Mouse (Mus musculus) heart, embryonic 11.5 days (tissue): ENCODE data around the gene Slc17a5. TPM values are rescaled to one million over a fixed set of nuclear protein-coding genes. Genes with fewer than 3 reads are reported as not detected.
A peak's percentile ranks its signal among the peaks of the same experiment; 100 is the strongest.

Experiments used
- ATAC-seq: fragments of 200-750 bp; cut with Nextera tagmentation; replicated peaks from 2 replicates; pipeline ENCODE4 v1.8.0; 2017; ENCODE audit warnings: moderate library complexity; ENCODE audit not compliant: insufficient number of reproducible peaks, low FRiP score, low TSS enrichment
- H3K27ac ChIP-seq: fragments of 300-500 bp; sonication (generic); 2 replicates; pipeline ENCODE4 v1.5.1; 2014; ENCODE audit warnings: mild to moderate bottlenecking, low read depth, low read length
- H3K27me3 ChIP-seq: fragments of 300-500 bp; sonication (generic); 2 replicates; pipeline ENCODE4 v1.6.1; 2014; ENCODE audit warnings: mild to moderate bottlenecking, low read length, mixed read lengths; ENCODE audit not compliant: control insufficient read depth, insufficient read depth
- H3K36me3 ChIP-seq: fragments of 300-500 bp; sonication (generic); 2 replicates; pipeline ENCODE4 v1.6.1; 2014; ENCODE audit warnings: mild to moderate bottlenecking, low read length, moderate library complexity, mixed read lengths; ENCODE audit not compliant: control insufficient read depth, insufficient read depth
- H3K4me1 ChIP-seq: fragments of 300-500 bp; sonication (generic); 2 replicates; pipeline ENCODE4 v1.6.1; 2014; ENCODE audit warnings: low read length; ENCODE audit not compliant: control insufficient read depth, insufficient read depth
- H3K4me2 ChIP-seq: fragments of 300-500 bp; sonication (generic); 2 replicates; pipeline ENCODE4 v1.6.1; 2014; ENCODE audit warnings: mild to moderate bottlenecking, moderate library complexity
- H3K4me3 ChIP-seq: fragments of 300-500 bp; sonication (generic); 2 replicates; pipeline ENCODE4 v1.5.1; 2014; ENCODE audit warnings: low read depth, low read length
- H3K9ac ChIP-seq: fragments of 300-500 bp; sonication (generic); 2 replicates; pipeline ENCODE4 v1.6.1; 2014; ENCODE audit warnings: mild to moderate bottlenecking, low read depth, low read length, moderate library complexity
- H3K9me3 ChIP-seq: fragments of 300-500 bp; sonication (generic); replicated peaks from 2 replicates; pipeline ENCODE4 v1.6.1; 2016; ENCODE audit warnings: low read length; ENCODE audit not compliant: control insufficient read depth
- WGBS: fragments of 180-500 bp; shearing (Covaris S2); extraction: QIAGEN DNeasy Blood & Tissue Kit; methylation state at CpG from one replicate; pipeline ENCODE4 v1.1.7; 2014; ENCODE audit not compliant: insufficient replicate concordance; 5-methylcytosine and 5-hydroxymethylcytosine counted together
- polyA plus RNA-seq: library from polyadenylated mRNA; unstranded; fragments of >200 nt; fragmentation: Nextera tagmentation; extraction: Ambion mirVana; gene quantifications from 2 replicates; pipeline ENCODE4 v1.2.1, GENCODE M21; 2014

The Slc17a5 gene
- polyA plus RNA-seq, 1 experiment from 2014 or later: 7.4 TPM

DNA sequence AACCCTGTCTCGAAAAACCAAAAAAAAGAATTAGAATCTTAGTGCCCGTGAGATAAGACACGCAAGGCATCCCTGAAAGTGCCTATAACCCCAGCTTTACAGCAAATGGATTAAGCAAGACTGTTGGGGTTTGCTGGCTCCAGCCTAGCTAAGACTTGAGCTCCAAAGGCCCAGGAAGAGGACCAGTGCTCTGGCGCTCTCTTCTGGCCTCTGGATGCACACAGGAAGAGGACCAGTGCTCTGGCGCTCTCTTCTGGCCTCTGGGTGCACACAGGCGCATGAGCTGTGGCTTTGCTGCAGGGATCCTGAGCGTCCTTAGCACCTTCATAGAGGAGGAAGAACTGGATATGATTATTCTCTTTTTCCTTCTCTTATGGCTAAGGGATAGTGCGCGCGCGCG lies 40.1 kb downstream of the Slc17a5 start:
- Histone ChIP-seq H3K9ac (no peak overlapping the region), H3K4me1 (no peaks in the 10 kb centered on the region), H3K4me3 (no peak overlapping the region), H3K9me3 (no peaks in the 10 kb centered on the region), H3K27ac (no peak overlapping the region), H3K27me3 (no peaks in the 10 kb centered on the region), H3K4me2 (no peak overlapping the region), H3K36me3 (no peaks in the 10 kb centered on the region)
- 78% methylated on average over 12 of the region's 12 CpGs for WGBS
- no peak for ATAC-seq

DNA sequence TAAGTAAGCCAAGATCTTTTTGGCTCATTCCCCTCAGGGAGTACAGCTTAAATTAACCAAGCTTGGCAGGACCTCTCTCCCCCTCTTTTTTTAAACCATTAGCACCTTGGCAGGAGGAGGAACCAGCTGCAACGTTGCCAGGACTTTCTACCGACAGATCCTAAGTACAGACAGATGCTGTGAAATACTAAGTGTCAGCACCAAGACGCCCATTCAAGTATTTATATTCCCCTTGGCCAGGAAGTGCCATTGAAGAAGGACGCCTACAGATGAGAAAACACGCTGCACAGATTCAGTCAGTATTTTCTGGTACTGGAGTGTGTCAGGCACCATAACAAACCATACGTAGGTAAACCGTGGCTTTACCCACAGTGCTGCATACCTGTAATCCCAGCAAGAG lies 40.9 kb downstream of the Slc17a5 start:
- ATAC-seq: no peak
- no peaks in the 10 kb centered on the region for H3K4me1 ChIP-seq
- no peaks in the 10 kb centered on the region for H3K9me3 ChIP-seq
- WGBS: 64% methylated on average over 7 of the region's 7 CpGs
- no peaks in the 10 kb centered on the region for H3K36me3 ChIP-seq
- no peak overlapping the region for H3K4me2 ChIP-seq
- H3K27ac ChIP-seq: no peak overlapping the region
- H3K27me3 ChIP-seq: no peaks in the 10 kb centered on the region
- no peak overlapping the region for H3K9ac ChIP-seq
- no peak overlapping the region for H3K4me3 ChIP-seq

DNA sequence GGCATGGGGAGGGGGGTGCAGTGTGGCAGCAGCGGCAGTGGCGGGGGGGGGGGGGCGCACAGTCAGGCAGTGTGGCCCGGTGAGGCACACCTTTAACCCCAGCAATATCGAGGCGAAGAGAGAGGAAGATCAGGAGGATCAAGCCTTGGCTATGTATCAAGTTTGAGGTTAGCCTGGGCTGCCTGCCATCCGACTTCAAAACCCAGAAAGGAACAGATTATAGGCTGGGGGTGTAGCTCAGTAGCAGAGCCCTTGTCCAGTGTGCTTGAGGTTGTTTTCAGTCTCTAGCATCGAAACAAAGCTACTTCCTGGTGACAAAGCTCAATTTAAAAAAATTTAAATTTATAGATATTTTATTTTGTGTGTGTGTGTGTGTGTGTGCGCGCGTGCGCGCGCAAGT lies 46.1 kb downstream of the Slc17a5 start:
- ATAC-seq: no peak
- H3K27me3 ChIP-seq: no peaks in the 10 kb centered on the region
- H3K4me3 ChIP-seq: no peak overlapping the region
- no peak overlapping the region for H3K9ac ChIP-seq
- H3K36me3 ChIP-seq: no peaks in the 10 kb centered on the region
- H3K9me3 ChIP-seq: no peaks in the 10 kb centered on the region
- no peak overlapping the region for H3K27ac ChIP-seq
- WGBS: 95% methylated on average over 14 of the region's 14 CpGs
- H3K4me1 ChIP-seq: peaks cover 15% of the 10 kb centered on the region
- H3K4me2 ChIP-seq: no peak overlapping the region

DNA sequence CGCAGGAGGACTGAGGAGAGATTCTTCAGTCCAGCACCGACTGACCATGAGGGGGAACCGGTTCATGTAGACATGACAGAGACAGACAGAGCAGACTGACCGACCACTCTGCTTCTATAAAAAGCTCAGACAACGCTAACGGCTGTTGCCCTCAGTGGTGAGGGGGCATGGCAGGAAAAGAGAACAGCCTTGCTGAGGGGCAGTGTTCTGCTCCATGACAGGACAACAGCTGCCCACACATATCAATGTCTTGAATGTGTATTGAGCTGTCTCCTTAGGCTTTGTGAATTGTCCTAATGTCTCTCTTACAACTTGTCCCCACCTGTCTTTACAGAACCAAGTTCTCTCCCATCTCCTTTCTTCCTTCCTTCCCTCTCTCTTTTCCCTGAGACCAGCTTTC lies 49.4 kb downstream of the Slc17a5 start:
- Histone ChIP-seq H3K4me3 (no peak overlapping the region), H3K4me1 (peaks cover 15% of the 10 kb centered on the region), H3K27me3 (no peaks in the 10 kb centered on the region), H3K9ac (peak overlapping the region; percentile 16; the same call in 1 of the 2 replicates), H3K9me3 (no peaks in the 10 kb centered on the region), H3K36me3 (no peaks in the 10 kb centered on the region), H3K27ac (no peak overlapping the region), H3K4me2 (no peak overlapping the region)
- WGBS: 29% methylated on average over 6 of the region's 6 CpGs
- no peak for ATAC-seq

DNA sequence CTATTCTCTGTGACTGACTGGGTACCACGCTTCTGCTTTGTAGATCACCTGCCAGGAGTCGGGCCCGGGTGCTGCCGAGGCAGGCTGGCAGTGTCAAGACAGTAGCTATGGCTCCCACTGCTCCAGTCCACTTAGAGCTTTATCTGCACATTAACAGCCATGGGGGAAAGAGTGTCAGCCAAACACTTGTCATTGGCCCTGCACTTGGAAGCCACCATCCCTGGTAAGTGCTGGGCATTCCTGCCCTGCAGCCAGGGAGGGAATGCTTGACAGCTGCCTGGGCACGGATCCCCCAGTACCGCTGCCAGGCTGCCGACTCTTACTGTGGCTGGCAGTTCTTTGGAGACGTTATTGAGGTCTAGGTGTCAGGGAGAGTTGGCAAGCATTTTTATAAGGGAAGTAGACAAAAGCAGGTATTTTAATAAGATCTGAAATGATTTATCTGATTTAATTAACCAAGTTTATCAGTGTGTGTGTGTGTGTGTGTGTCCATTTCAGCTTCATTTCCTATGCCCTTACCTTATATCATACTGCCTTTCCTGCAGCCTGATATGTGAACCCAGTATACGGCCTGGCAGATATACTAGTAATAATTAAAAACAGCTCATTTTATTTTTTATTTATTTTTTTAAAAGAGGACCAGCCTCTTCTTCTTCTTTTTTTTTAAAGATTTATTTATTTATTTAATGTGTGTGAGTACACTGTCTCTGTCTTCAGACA lies 50.5 kb downstream of the Slc17a5 start:
- no peak overlapping the region for H3K9ac ChIP-seq
- H3K9me3 ChIP-seq: no peaks in the 10 kb centered on the region
- ATAC-seq: no peak
- 70% methylated on average over 9 of the region's 9 CpGs for whole genome bisulfite sequencing
- no peak overlapping the region for H3K27ac ChIP-seq
- no peak overlapping the region for H3K4me2 ChIP-seq
- H3K4me3 ChIP-seq: no peak overlapping the region
- peaks cover 15% of the 10 kb centered on the region for H3K4me1 ChIP-seq
- H3K27me3 ChIP-seq: no peaks in the 10 kb centered on the region
- no peaks in the 10 kb centered on the region for H3K36me3 ChIP-seq

DNA sequence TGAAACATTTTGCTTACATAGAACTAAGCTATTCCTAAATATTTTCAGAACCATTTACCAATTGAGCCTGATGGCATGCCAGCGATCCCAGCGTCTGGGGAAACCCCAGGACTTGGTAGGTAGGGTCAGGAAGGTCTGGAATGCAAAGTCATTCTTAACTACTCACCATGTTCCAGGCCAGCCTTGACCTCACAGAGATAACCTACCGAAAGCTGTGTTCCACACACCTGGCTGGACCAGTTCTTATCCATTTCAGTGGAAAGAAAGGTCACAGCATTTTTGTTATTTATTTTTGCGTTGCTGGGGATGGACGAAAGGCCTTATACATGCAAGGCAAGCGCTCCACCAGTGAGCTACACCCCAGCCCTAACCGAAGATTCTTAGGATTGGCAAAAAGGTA lies 53.2 kb downstream of the Slc17a5 start:
- no peaks in the 10 kb centered on the region for H3K9me3 ChIP-seq
- H3K4me3 ChIP-seq: no peak overlapping the region
- H3K36me3 ChIP-seq: no peaks in the 10 kb centered on the region
- no peak for ATAC-seq
- H3K27ac ChIP-seq: no peak overlapping the region
- 81% methylated on average over 7 of the region's 7 CpGs for WGBS
- no peak overlapping the region for H3K4me2 ChIP-seq
- no peaks in the 10 kb centered on the region for H3K27me3 ChIP-seq
- peaks cover 15% of the 10 kb centered on the region for H3K4me1 ChIP-seq
- H3K9ac ChIP-seq: no peak overlapping the region

DNA sequence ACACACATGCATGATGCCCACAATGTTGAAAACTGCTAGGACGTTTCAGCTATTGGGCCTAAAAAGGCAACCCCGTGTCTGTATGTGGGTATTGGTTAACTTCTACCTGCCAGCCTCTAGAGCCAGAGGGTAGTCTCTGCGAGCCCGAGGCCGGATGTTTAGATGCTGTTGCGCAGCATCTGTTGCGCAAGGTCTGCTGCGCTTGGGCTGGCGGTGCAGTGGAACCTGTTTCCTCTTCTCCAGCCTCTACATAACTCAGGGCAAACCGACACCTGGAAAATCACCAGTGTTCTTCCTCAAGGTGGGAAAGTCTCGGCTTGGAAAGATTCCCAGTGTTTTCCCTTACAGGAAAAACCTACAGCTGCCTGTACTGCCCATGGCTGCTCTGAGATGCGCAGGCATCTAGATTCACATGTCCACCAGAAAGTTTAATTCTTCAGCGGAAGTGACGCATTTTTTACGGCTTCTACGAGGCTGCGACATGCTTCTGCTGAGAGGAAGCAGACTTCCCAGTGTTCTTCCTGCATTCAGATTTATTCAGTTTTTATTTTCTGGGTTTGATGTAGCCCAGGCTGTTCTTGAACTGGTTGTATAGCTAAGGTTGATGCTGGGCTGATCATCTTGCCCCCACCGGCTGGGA lies 54.4 kb downstream of the Slc17a5 start:
- 78% methylated on average over 18 of the region's 18 CpGs for WGBS
- no peak overlapping the region for H3K9ac ChIP-seq
- ATAC-seq: no peak
- H3K27me3 ChIP-seq: no peaks in the 10 kb centered on the region
- H3K9me3 ChIP-seq: no peaks in the 10 kb centered on the region
- no peak overlapping the region for H3K4me3 ChIP-seq
- H3K27ac ChIP-seq: no peak overlapping the region
- peaks cover 9% of the 10 kb centered on the region for H3K4me1 ChIP-seq
- H3K4me2 ChIP-seq: no peak overlapping the region
- no peaks in the 10 kb centered on the region for H3K36me3 ChIP-seq

DNA sequence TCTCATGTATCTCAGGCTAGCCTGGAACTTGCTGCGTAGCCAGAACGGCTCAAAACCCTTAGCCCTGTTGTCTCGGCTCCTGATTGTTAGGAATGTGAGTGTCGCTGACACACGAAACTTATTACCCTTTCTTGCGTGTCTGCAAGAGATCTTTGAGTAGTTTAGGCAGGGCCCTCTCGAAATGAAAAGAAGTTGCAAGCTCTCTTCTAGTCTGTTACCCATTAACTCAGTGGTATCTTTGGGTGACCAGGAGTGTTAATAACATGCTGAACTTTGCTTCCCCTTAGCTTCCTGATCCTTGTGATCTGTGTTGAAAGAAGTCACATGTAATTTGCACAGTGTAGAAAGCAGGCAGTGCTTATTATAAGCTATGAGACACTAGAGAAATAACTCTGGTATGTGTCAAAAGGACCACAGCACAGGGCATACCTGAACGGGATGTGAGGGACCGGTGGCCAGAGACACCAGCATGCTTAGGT lies 55.5 kb downstream of the Slc17a5 start:
- no peaks in the 10 kb centered on the region for H3K9me3 ChIP-seq
- no peak overlapping the region for H3K9ac ChIP-seq
- H3K4me3 ChIP-seq: no peak overlapping the region
- H3K4me1 ChIP-seq: peaks cover 8% of the 10 kb centered on the region
- H3K27me3 ChIP-seq: no peaks in the 10 kb centered on the region
- 58% methylated on average over 9 of the region's 9 CpGs for WGBS
- no peak overlapping the region for H3K27ac ChIP-seq
- H3K36me3 ChIP-seq: no peaks in the 10 kb centered on the region
- no peak overlapping the region for H3K4me2 ChIP-seq
- no peak for ATAC-seq

DNA sequence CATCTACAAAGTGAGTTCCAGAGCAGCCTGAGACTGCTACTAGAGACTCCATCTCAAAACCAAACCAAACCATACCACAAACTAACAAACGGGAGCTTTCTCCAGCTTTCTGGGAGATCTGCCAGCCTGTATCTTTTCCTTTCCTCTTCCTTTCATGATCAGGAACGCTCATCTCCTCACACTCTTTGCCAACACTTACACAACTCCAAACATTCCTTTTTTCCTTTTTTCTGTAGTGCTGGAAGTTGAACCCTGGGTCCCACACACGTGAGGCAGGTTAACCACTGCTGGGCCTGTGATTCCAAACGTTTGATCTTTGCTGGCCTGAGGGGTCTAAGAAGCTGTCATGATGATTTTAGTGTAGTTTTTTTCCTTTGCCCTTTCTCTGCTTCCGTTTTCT lies 56.0 kb downstream of the Slc17a5 start:
- H3K9me3 ChIP-seq: no peaks in the 10 kb centered on the region
- H3K9ac ChIP-seq: no peak overlapping the region
- 31% methylated on average over 5 of the region's 5 CpGs for WGBS
- no peak overlapping the region for H3K4me3 ChIP-seq
- H3K4me1 ChIP-seq: peaks cover 5% of the 10 kb centered on the region; the same call in 1 of the 2 replicates
- ATAC-seq: no peak
- no peak overlapping the region for H3K4me2 ChIP-seq
- H3K36me3 ChIP-seq: no peaks in the 10 kb centered on the region
- no peak overlapping the region for H3K27ac ChIP-seq
- H3K27me3 ChIP-seq: no peaks in the 10 kb centered on the region
